Mouse (Mus musculus) bone marrow, adult 2 months (tissue): ENCODE data around the gene Kctd18. TPM values are rescaled to one million over a fixed set of nuclear protein-coding genes. Genes with fewer than 3 reads are reported as not detected.

Source experiments
- H3K27ac ChIP-seq: fragments of 200-500 bp; 2 replicates; pipeline ENCODE4 v1.5.1; 2012; ENCODE audit warnings: low read depth, mild to moderate bottlenecking, control low read depth, inconsistent platforms, low read length; ENCODE audit not compliant: control insufficient read depth, poor library complexity, insufficient read depth
- H3K4me1 ChIP-seq: fragments of 200-500 bp; 2 replicates; pipeline ENCODE4 v1.6.1; 2011; ENCODE audit warnings: low read length; ENCODE audit not compliant: control insufficient read depth, insufficient read depth
- H3K4me3 ChIP-seq: fragments of 200-500 bp; replicated peaks from 2 replicates; pipeline ENCODE3; 2011; ENCODE audit warnings: mild to moderate bottlenecking, low read depth, low read length, control low read depth; ENCODE audit not compliant: control insufficient read depth
- CTCF ChIP-seq: fragments of 200-500 bp; IDR thresholded peaks from 2 replicates; pipeline ENCODE4 v1.5.1; 2011; ENCODE audit warnings: low read length, control low read depth; ENCODE audit not compliant: control insufficient read depth, insufficient read depth
- POLR2A ChIP-seq: fragments of 200-500 bp; IDR thresholded peaks from 2 replicates; pipeline ENCODE4 v1.6.1; 2011; ENCODE audit warnings: low read depth, mild to moderate bottlenecking, control low read depth, low read length, borderline replicate concordance; ENCODE audit not compliant: control insufficient read depth
- WGBS: fragments of 180-500 bp; shearing (Covaris S2); methylation state at CpG from one replicate; pipeline ENCODE4 v1.1.7; 2018; 5-methylcytosine and 5-hydroxymethylcytosine counted together
- polyA plus RNA-seq: library from polyadenylated mRNA; stranded (reverse); fragments of >200 nt; gene quantifications from 2 replicates; pipeline ENCODE4 v1.2.4, GENCODE M21; 2011; ENCODE audit warnings: low replicate concordance; ENCODE audit not compliant: missing spikeins, insufficient read depth, insufficient read length

Kctd18 gene
- polyA plus RNA-seq, 1 experiment, result 8.8 TPM

GRCm38 (mm10) chr1:57941734-57942133 is 77.0 kb downstream of the Kctd18 start:
- H3K27ac ChIP-seq, result no peak overlapping the region
- no peak for TF ChIP-seq CTCF
- no peak overlapping the region for H3K4me3 ChIP-seq
- no peaks in the 10 kb centered on the region for H3K4me1 ChIP-seq
- 82% methylated on average over 11 of the region's 11 CpGs for WGBS

DNA sequence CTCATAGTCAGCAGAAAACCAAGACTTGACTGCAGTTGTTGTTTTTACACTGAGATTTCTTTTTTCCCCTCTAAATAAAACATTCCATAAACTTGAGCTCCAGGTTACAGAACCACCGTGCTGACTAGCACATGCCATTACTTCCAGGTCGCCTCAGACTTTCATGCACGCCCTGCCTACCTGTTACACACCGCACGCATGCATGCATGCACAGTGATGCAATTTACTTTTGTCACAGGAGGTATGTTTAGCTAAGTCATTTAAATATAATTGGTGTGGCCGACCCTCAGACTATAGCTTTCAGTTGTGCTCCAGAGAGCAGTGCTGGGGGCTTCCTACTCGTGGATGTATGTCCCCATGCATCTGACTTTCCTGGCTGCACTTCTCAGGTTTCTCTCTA is 77.7 kb downstream of the Kctd18 start:
- no peak overlapping the region for H3K4me3 ChIP-seq
- TF ChIP-seq POLR2A (no peak), CTCF (no peak)
- no peaks in the 10 kb centered on the region for H3K4me1 ChIP-seq
- 79% methylated on average over 7 of the region's 7 CpGs for WGBS
- H3K27ac ChIP-seq, result no peak overlapping the region

DNA sequence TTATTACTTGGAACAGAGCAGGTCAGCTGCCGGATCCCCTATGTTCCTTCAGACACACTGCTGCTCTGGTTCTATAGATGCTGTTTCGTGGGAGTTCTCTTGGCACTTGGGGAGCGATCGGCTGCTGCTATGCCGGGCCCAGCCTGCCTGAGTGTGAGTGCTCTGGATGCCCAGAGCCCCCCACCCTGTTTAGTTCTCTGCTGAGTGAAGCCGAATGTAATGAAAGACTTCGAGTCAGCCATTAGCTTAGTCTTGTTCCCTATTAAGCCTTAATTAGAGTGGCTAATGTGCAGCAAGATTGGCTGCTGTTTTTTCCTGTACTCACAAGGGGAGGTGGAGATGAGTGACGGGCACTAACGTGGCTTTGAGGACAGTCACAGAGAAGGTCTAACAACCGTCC is 78.1 kb downstream of the Kctd18 start:
- WGBS, result 76% methylated on average over 10 of the region's 10 CpGs
- Histone ChIP-seq H3K4me3 (no peak overlapping the region), H3K27ac (no peak overlapping the region), H3K4me1 (no peaks in the 10 kb centered on the region)
- no peak for TF ChIP-seq POLR2A
- TF ChIP-seq CTCF, result no peak

DNA sequence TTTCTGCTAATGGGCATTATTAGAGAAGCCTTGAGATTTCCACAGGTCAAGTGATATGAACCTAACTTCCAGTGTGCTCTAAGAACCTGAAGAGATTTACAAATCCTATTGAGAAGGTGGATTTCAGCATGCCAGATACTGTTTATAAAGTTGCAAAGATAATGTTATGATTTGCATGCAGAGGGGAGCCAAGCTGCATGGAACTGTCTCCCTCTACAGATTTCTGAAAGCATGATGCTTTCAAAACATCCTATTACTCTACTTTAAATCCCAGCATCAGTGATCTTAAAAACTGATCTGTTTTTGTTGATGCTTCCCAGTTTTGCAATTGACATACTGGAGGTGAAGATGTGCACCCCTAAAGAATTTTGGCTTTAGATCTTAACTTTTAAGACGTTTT is 84.5 kb downstream of the Kctd18 start:
- no peaks in the 10 kb centered on the region for H3K4me1 ChIP-seq
- no peak overlapping the region for H3K27ac ChIP-seq
- H3K4me3 ChIP-seq, result no peak overlapping the region
- no peak for TF ChIP-seq POLR2A
- no peak for TF ChIP-seq CTCF
- WGBS, result 52% methylated on average over 1 of the region's 1 CpGs

GRCm38 (mm10) chr1:57918567-57918966 is 100.2 kb downstream of the Kctd18 start:
- H3K4me3 ChIP-seq, result no peak overlapping the region
- no peak overlapping the region for H3K27ac ChIP-seq
- WGBS, result 87% methylated on average over 4 of the region's 4 CpGs
- no peaks in the 10 kb centered on the region for H3K4me1 ChIP-seq
- TF ChIP-seq POLR2A (no peak), CTCF (no peak)

- TF ChIP-seq POLR2A (no peak), CTCF (no peak)
- WGBS, result 73% methylated on average over 5 of the region's 5 CpGs
- Histone ChIP-seq H3K4me3 (no peak overlapping the region), H3K27ac (no peak overlapping the region), H3K4me1 (no peaks in the 10 kb centered on the region)
These were observed 101.4 kb downstream of the Kctd18 start for GRCm38 (mm10) chr1:57917342-57917741.

DNA sequence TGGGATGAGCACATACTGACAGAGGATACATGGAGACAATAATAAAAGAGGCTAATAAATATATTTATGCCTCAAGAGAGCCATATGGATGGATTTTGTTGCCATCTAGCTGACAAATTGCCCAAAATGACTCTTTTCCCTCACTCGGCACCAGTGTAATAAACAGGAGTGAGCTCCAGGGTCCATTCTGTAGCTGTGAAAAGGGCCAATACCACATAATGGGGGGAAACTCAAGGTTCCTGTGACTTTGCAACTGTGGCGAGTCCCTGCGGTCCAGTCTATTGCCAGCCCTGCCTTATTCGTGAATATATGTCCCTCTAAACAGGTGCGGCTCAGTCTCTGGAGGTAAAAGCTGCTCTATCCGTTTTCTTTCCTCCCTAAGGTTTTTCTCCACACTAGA is 107.2 kb downstream of the Kctd18 start:
- TF ChIP-seq POLR2A (no peak), CTCF (no peak)

DNA sequence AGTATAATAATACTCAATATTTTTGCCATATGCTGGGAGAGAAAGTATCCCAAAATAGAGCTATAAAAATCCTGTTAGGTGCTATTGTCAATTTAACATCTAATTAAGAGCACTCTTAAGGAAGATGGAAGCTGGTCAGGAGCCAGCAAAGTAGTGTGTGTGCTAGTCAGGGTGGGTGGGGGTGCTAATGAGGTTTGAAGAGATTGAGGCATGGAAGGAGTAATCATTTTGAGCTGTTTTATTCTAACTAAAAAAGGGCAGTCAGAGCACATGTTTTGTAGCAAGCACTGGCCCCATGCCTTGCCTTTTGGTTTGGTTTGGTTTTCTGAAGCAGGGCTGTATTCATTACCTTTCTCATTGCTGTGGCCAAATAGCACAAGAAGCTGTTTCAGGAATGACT is 112.4 kb downstream of the Kctd18 start:
- no peaks in the 10 kb centered on the region for H3K4me1 ChIP-seq
- H3K27ac ChIP-seq, result no peak overlapping the region
- no peak overlapping the region for H3K4me3 ChIP-seq
- TF ChIP-seq POLR2A (no peak), CTCF (no peak)

More for the DNA sequence above, 107.2 kb downstream of the Kctd18 start:
- H3K4me1 ChIP-seq, result no peaks in the 10 kb centered on the region
- H3K27ac ChIP-seq, result no peak overlapping the region
- 75% methylated on average over 6 of the region's 6 CpGs for WGBS
- no peak overlapping the region for H3K4me3 ChIP-seq

- H3K4me1 ChIP-seq, result no peaks in the 10 kb centered on the region
These were observed 112.8 kb downstream of the Kctd18 start for GRCm38 (mm10) chr1:57905912-57906311.

More at GRCm38 (mm10) chr1:57905912-57906311, 112.8 kb downstream of the Kctd18 start:
- Histone ChIP-seq H3K4me3 (no peak overlapping the region), H3K27ac (no peak overlapping the region)
- no peak for TF ChIP-seq CTCF
- TF ChIP-seq POLR2A, result no peak
- 69% methylated on average over 3 of the region's 3 CpGs for WGBS

Other genes with a start within 250 kb of the Kctd18 start
- 1.6 TPM in 1 of 2 replicates, not detected in the other for gene Spats2l, start 244.8 kb downstream of the Kctd18 start, polyA plus RNA-seq
- gene Sgo2a, start 23.0 kb downstream of the Kctd18 start, polyA plus RNA-seq, result 7.0 and 12.0 TPM in 2 replicates
- gene Aox1, start 11.0 kb upstream of the Kctd18 start, polyA plus RNA-seq, result 0.30 TPM in 1 of 2 replicates, not detected in the other
- gene Aox3, start 94.2 kb upstream of the Kctd18 start, polyA plus RNA-seq, result 1.5 TPM in 1 of 2 replicates, not detected in the other
- not detected in 2 replicates for gene Aox4, start 191.4 kb upstream of the Kctd18 start, polyA plus RNA-seq